Mouse (Mus musculus): Measurements from ENCODE around the gene Ate1. TPM values are rescaled to one million over a fixed set of nuclear protein-coding genes. Genes with fewer than 3 reads are reported as not detected.
"Not testable (repeated sequence)": the region's sequence is repeated elsewhere in the genome, so short reads cannot be mapped to it uniquely, and the experiment has no call there.

Gene Ate1
- polyA plus RNA-seq, 1 experiment from 2014 or later, result 66.9 TPM

GRCm38 (mm10) chr7:130519096-130520048 is 797 bp downstream of the Ate1 start:
- peak; percentile 98 for ATAC-seq (ENCODE audit: low FRiP score)
- WGBS, result under 1% methylated on average over 86 of the region's 90 CpGs
- no peaks in the 10 kb centered on the region for H3K27me3 ChIP-seq
- peak overlapping the region; percentile 97 for H3K27ac ChIP-seq
- peak overlapping the region; percentile 82 for H3K4me2 ChIP-seq
- peaks cover 22% of the 10 kb centered on the region for H3K4me1 ChIP-seq
- H3K36me3 ChIP-seq (replicated peaks), result no peaks in the 10 kb centered on the region
- peak overlapping the region; percentile 69 for H3K4me3 ChIP-seq (replicated peaks)
- no peaks in the 10 kb centered on the region for H3K9me3 ChIP-seq
- peak overlapping the region; percentile 88 for H3K9ac ChIP-seq

- peaks cover 22% of the 10 kb centered on the region for H3K4me1 ChIP-seq
- H3K9ac ChIP-seq, result peak overlapping the region; percentile 88
- no peaks in the 10 kb centered on the region for H3K27me3 ChIP-seq
- H3K27ac ChIP-seq, result peak overlapping the region; percentile 97
- WGBS, result 49% methylated on average over 26 of the region's 26 CpGs
- H3K36me3 ChIP-seq (replicated peaks), result no peaks in the 10 kb centered on the region; the same call in 1 of the 2 replicates
- H3K9me3 ChIP-seq, result no peaks in the 10 kb centered on the region
- peak overlapping the region; percentile 82 for H3K4me2 ChIP-seq
- peak overlapping the region; percentile 69 for H3K4me3 ChIP-seq (replicated peaks)
- ATAC-seq (ENCODE audit: low FRiP score), result no peak
Measured at GRCm38 (mm10) chr7:130518213-130519095, 1.7 kb downstream of the Ate1 start.

GRCm38 (mm10) chr7:130510243-130510642 is 9.9 kb downstream of the Ate1 start:
- no peak for ATAC-seq (ENCODE audit: low FRiP score)
- Histone ChIP-seq H3K27ac (no peak overlapping the region), H3K4me1 (no peaks in the 10 kb centered on the region), H3K9me3 (no peaks in the 10 kb centered on the region), H3K4me3 (replicated peaks) (no peak overlapping the region), H3K9ac (no peak overlapping the region), H3K27me3 (no peaks in the 10 kb centered on the region), H3K4me2 (no peak overlapping the region), H3K36me3 (replicated peaks) (peaks cover 53% of the 10 kb centered on the region)
- WGBS, result 90% methylated on average over 5 of the region's 5 CpGs

- H3K4me1 ChIP-seq, result no peaks in the 10 kb centered on the region
- no peaks in the 10 kb centered on the region for H3K9me3 ChIP-seq
- no peak overlapping the region for H3K4me2 ChIP-seq
- peaks cover 51% of the 10 kb centered on the region for H3K36me3 ChIP-seq (replicated peaks)
- no peaks in the 10 kb centered on the region for H3K27me3 ChIP-seq
- no peak overlapping the region for H3K9ac ChIP-seq
- no peak overlapping the region for H3K4me3 ChIP-seq (replicated peaks)
- no peak for ATAC-seq (ENCODE audit: low FRiP score)
- H3K27ac ChIP-seq, result no peak overlapping the region
- WGBS, result 95% methylated on average over 5 of the region's 5 CpGs
Measured at GRCm38 (mm10) chr7:130503006-130503405, 17.2 kb downstream of the Ate1 start.

GRCm38 (mm10) chr7:130501499-130501898 is 18.7 kb downstream of the Ate1 start:
- Histone ChIP-seq H3K4me3 (replicated peaks) (no peak overlapping the region), H3K27ac (no peak overlapping the region), H3K9ac (no peak overlapping the region), H3K36me3 (replicated peaks) (peaks cover 40% of the 10 kb centered on the region), H3K4me2 (no peak overlapping the region), H3K4me1 (no peaks in the 10 kb centered on the region), H3K9me3 (no peaks in the 10 kb centered on the region), H3K27me3 (no peaks in the 10 kb centered on the region)
- 81% methylated on average over 1 of the region's 1 CpGs for WGBS
- no peak for ATAC-seq (ENCODE audit: low FRiP score)

GRCm38 (mm10) chr7:130493346-130493745 is 26.8 kb downstream of the Ate1 start:
- no peak for ATAC-seq (ENCODE audit: low FRiP score)
- Histone ChIP-seq H3K27me3 (no peaks in the 10 kb centered on the region), H3K9ac (no peak overlapping the region), H3K27ac (no peak overlapping the region), H3K4me1 (0 out of 2 replicates have a peak, but pooled peaks cover 3% of the 10 kb centered on the region), H3K9me3 (no peaks in the 10 kb centered on the region), H3K4me2 (no peak overlapping the region), H3K4me3 (replicated peaks) (no peak overlapping the region), H3K36me3 (replicated peaks) (peaks cover 15% of the 10 kb centered on the region)
- 86% methylated on average over 3 of the region's 3 CpGs for WGBS

GRCm38 (mm10) chr7:130492026-130492425 is 28.1 kb downstream of the Ate1 start:
- H3K9me3 ChIP-seq, result no peaks in the 10 kb centered on the region
- H3K4me1 ChIP-seq, result 0 out of 2 replicates have a peak, but pooled peaks cover 3% of the 10 kb centered on the region
- ATAC-seq (ENCODE audit: low FRiP score), result no peak
- no peak overlapping the region for H3K9ac ChIP-seq
- peaks cover 24% of the 10 kb centered on the region for H3K36me3 ChIP-seq (replicated peaks)
- no peak overlapping the region for H3K27ac ChIP-seq
- no peak overlapping the region for H3K4me2 ChIP-seq
- no peak overlapping the region for H3K4me3 ChIP-seq (replicated peaks)
- no peaks in the 10 kb centered on the region for H3K27me3 ChIP-seq

- H3K4me3 ChIP-seq (replicated peaks); H3K27ac ChIP-seq; H3K4me1 ChIP-seq; H3K27me3 ChIP-seq; H3K9me3 ChIP-seq; H3K9ac ChIP-seq; ATAC-seq (ENCODE audit: low FRiP score); H3K4me2 ChIP-seq: not testable (repeated sequence)
- peaks cover 13% of the 10 kb centered on the region for H3K36me3 ChIP-seq (replicated peaks)
- 82% methylated on average over 3 of the region's 3 CpGs for WGBS
Measured at GRCm38 (mm10) chr7:130479003-130479402, 41.2 kb downstream of the Ate1 start.

GRCm38 (mm10) chr7:130475970-130476369 is 44.2 kb downstream of the Ate1 start:
- Histone ChIP-seq H3K4me1 (peaks cover 28% of the 10 kb centered on the region), H3K27ac (no peak overlapping the region), H3K4me2 (no peak overlapping the region), H3K4me3 (replicated peaks) (no peak overlapping the region), H3K36me3 (replicated peaks) (peaks cover 11% of the 10 kb centered on the region), H3K9ac (no peak overlapping the region), H3K27me3 (no peaks in the 10 kb centered on the region), H3K9me3 (no peaks in the 10 kb centered on the region)
- WGBS, result 39% methylated on average over 2 of the region's 2 CpGs
- 0 out of 2 replicates have a peak, but pooled peaks have one; percentile 61 for ATAC-seq (ENCODE audit: low FRiP score)

GRCm38 (mm10) chr7:130473881-130474280 is 46.3 kb downstream of the Ate1 start:
- ATAC-seq (ENCODE audit: low FRiP score), result no peak
- Histone ChIP-seq H3K36me3 (replicated peaks) (0 out of 2 replicates have a peak, but pooled peaks cover under 1% of the 10 kb centered on the region), H3K27me3 (no peaks in the 10 kb centered on the region), H3K27ac (peak overlapping the region; percentile 79), H3K9ac (no peak overlapping the region), H3K4me2 (no peak overlapping the region), H3K4me3 (replicated peaks) (no peak overlapping the region), H3K9me3 (no peaks in the 10 kb centered on the region), H3K4me1 (peaks cover 44% of the 10 kb centered on the region)
- WGBS, result 58% methylated on average over 3 of the region's 3 CpGs

- Histone ChIP-seq H3K4me1 (peaks cover 47% of the 10 kb centered on the region), H3K27me3 (no peaks in the 10 kb centered on the region), H3K36me3 (replicated peaks) (no peaks in the 10 kb centered on the region), H3K27ac (peak overlapping the region; percentile 79), H3K9me3 (no peaks in the 10 kb centered on the region), H3K4me3 (replicated peaks) (no peak overlapping the region), H3K9ac (no peak overlapping the region), H3K4me2 (no peak overlapping the region)
- ATAC-seq (ENCODE audit: low FRiP score), result peak; percentile 70
- WGBS, result 11% methylated on average over 6 of the region's 6 CpGs
Measured at GRCm38 (mm10) chr7:130472683-130473082, 47.5 kb downstream of the Ate1 start.

GRCm38 (mm10) chr7:130471045-130471444 is 49.1 kb downstream of the Ate1 start:
- no peaks in the 10 kb centered on the region for H3K27me3 ChIP-seq
- no peaks in the 10 kb centered on the region for H3K9me3 ChIP-seq
- H3K4me3 ChIP-seq (replicated peaks), result no peak overlapping the region
- H3K27ac ChIP-seq, result peak overlapping the region; percentile 51; the same call in 1 of the 2 replicates
- no peak overlapping the region for H3K4me2 ChIP-seq
- ATAC-seq (ENCODE audit: low FRiP score), result no peak; the same call in 1 of the 2 replicates
- 0 out of 2 replicates have a peak, but pooled peaks cover 3% of the 10 kb centered on the region for H3K36me3 ChIP-seq (replicated peaks)
- 14% methylated on average over 6 of the region's 6 CpGs for WGBS
- peaks cover 47% of the 10 kb centered on the region for H3K4me1 ChIP-seq
- H3K9ac ChIP-seq, result no peak overlapping the region
